Mouse (Mus musculus) kidney, postnatal 0 days (tissue): ENCODE data around the gene Gm10644. TPM values are rescaled to one million over a fixed set of nuclear protein-coding genes. Genes with fewer than 3 reads are reported as not detected.

Experiments
- ATAC-seq: fragments of 200-750 bp; cut with Nextera tagmentation; replicated peaks from 2 replicates; pipeline ENCODE4 v1.8.0; 2017; ENCODE audit warnings: low read depth, moderate number of reproducible peaks, moderate TSS enrichment, moderate library complexity; ENCODE audit not compliant: low FRiP score
- DNase-seq: peaks from one replicate; pipeline ENCODE4 v3.0.0-alpha.2; 2016; ENCODE audit warnings: low spot score
- H3K27ac ChIP-seq: fragments of 300-500 bp; sonication (generic); 2 replicates; pipeline ENCODE4 v1.5.1; 2014; ENCODE audit warnings: mild to moderate bottlenecking
- H3K27me3 ChIP-seq: fragments of 300-500 bp; sonication (generic); 2 replicates; pipeline ENCODE4 v1.6.1; 2014; ENCODE audit warnings: low read length, mixed read lengths; ENCODE audit not compliant: insufficient read depth
- H3K36me3 ChIP-seq: fragments of 300-500 bp; sonication (generic); 2 replicates; pipeline ENCODE4 v1.6.1; 2014; ENCODE audit warnings: low read length, mixed read lengths; ENCODE audit not compliant: insufficient read depth
- H3K4me1 ChIP-seq: fragments of 300-500 bp; sonication (generic); replicated peaks from 2 replicates; pipeline ENCODE4 v1.6.1; 2014; ENCODE audit warnings: antibody characterized with exemption, low read length, mixed read lengths; ENCODE audit not compliant: insufficient read depth
- H3K4me2 ChIP-seq: fragments of 300-500 bp; sonication (generic); 2 replicates; pipeline ENCODE4 v1.6.1; 2014; ENCODE audit warnings: mild to moderate bottlenecking, low read length, moderate library complexity, mixed read lengths
- H3K4me3 ChIP-seq: fragments of 300-500 bp; sonication (generic); replicated peaks from 2 replicates; pipeline ENCODE4 v1.5.1; 2014; ENCODE audit warnings: low read depth, low read length
- H3K9ac ChIP-seq: fragments of 300-500 bp; sonication (generic); 2 replicates; pipeline ENCODE4 v1.6.1; 2014; ENCODE audit warnings: low read depth, low read length
- H3K9me3 ChIP-seq: fragments of 300-500 bp; sonication (generic); replicated peaks from 2 replicates; pipeline ENCODE4 v1.6.1; 2016; ENCODE audit warnings: low read length, inconsistent platforms, mixed read lengths
- CTCF ChIP-seq: IDR thresholded peaks from 2 replicates; pipeline ENCODE4 v1.5.1; 2016; ENCODE audit warnings: antibody characterized with exemption, low read depth, mild to moderate bottlenecking, moderate library complexity
- WGBS: fragments of 180-500 bp; shearing (Covaris S2); extraction: QIAGEN DNeasy Blood & Tissue Kit; methylation state at CpG from one replicate; pipeline ENCODE4 v1.1.7; 2014; 5-methylcytosine and 5-hydroxymethylcytosine counted together
- polyA plus RNA-seq: library from polyadenylated mRNA; unstranded; fragments of >200 nt; fragmentation: Nextera tagmentation; extraction: Ambion mirVana; gene quantifications from 2 replicates; pipeline ENCODE4 v1.2.1, GENCODE M21; 2015

Gene Gm10644
- polyA plus RNA-seq, 1 experiment from 2014 or later: 0.47 TPM

DNA sequence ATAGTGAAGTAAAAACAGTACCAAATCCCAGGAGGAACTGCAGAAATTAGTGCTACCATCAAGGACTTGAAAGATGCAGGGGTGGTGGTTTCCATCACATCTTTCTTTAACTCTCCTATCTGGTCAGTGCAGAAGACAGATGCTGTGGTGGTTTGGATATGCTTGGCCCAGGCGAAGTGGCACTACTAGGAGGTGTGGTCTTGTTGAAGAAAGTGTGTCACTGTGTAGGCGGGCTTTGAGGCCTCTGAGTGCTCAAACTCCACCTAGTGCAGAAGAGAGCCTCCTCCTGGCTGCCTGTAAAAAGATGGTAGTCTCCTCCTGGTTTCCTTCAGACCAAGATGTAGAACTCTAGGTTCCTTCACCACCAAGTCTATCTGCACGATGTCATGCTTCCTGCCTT, 9.5 kb downstream of the Gm10644 start:
- WGBS: 77% methylated on average over 3 of the region's 3 CpGs
- TF ChIP-seq CTCF: no peak
- ATAC-seq: no peak
- H3K9me3 ChIP-seq: no peaks in the 10 kb centered on the region
- H3K27ac ChIP-seq: no peak overlapping the region
- no peak overlapping the region for H3K9ac ChIP-seq
- DNase-seq: no peak
- H3K27me3 ChIP-seq: no peaks in the 10 kb centered on the region
- no peaks in the 10 kb centered on the region for H3K4me1 ChIP-seq
- no peak overlapping the region for H3K4me3 ChIP-seq
- no peaks in the 10 kb centered on the region for H3K36me3 ChIP-seq
- H3K4me2 ChIP-seq: no peak overlapping the region

DNA sequence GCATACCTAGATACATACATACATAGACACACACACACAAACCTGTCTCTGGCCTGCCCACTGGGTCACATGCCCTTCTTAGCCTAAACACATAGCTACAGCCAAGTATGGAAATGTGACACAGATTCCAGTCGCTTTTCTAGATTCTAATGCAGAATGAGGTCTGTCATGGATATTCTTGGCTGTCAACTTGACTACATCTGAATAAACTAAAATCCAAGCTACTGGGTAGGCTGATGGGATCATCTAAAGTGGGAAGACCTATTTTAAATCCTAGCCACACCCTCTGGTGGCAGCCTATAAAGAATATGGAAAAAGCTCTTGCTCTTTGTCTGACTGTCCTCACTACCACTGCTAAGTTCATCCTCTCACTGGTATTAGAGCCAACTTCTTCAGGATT, 12.6 kb downstream of the Gm10644 start:
- Histone ChIP-seq H3K4me2 (no peak overlapping the region), H3K27me3 (no peaks in the 10 kb centered on the region), H3K9me3 (no peaks in the 10 kb centered on the region), H3K4me3 (no peak overlapping the region), H3K4me1 (no peaks in the 10 kb centered on the region), H3K27ac (no peak overlapping the region), H3K36me3 (peaks cover 17% of the 10 kb centered on the region), H3K9ac (no peak overlapping the region)
- 78% methylated on average over 1 of the region's 1 CpGs for WGBS
- DNase-seq (no peak), ATAC-seq (no peak)
- no peak for TF ChIP-seq CTCF

- ATAC-seq (no peak), DNase-seq (no peak)
- Histone ChIP-seq H3K36me3 (peaks cover 28% of the 10 kb centered on the region), H3K27ac (no peak overlapping the region), H3K9me3 (no peaks in the 10 kb centered on the region), H3K9ac (no peak overlapping the region), H3K4me2 (no peak overlapping the region), H3K4me1 (no peaks in the 10 kb centered on the region), H3K27me3 (no peaks in the 10 kb centered on the region), H3K4me3 (no peak overlapping the region)
- 68% methylated on average over 6 of the region's 6 CpGs for WGBS
- no peak for TF ChIP-seq CTCF
These were observed 13.8 kb downstream of the Gm10644 start for GRCm38 (mm10) chr8:83941066-83941677.

GRCm38 (mm10) chr8:83938330-83938729, 16.7 kb downstream of the Gm10644 start:
- Histone ChIP-seq H3K4me1 (no peaks in the 10 kb centered on the region), H3K9ac (no peak overlapping the region), H3K27me3 (no peaks in the 10 kb centered on the region), H3K27ac (no peak overlapping the region), H3K4me2 (no peak overlapping the region), H3K4me3 (no peak overlapping the region), H3K9me3 (no peaks in the 10 kb centered on the region), H3K36me3 (peaks cover 53% of the 10 kb centered on the region)
- 93% methylated on average over 15 of the region's 15 CpGs for WGBS
- DNase-seq: no peak
- no peak; the same call in 1 of the 2 replicates for ATAC-seq
- no peak for TF ChIP-seq CTCF

DNA sequence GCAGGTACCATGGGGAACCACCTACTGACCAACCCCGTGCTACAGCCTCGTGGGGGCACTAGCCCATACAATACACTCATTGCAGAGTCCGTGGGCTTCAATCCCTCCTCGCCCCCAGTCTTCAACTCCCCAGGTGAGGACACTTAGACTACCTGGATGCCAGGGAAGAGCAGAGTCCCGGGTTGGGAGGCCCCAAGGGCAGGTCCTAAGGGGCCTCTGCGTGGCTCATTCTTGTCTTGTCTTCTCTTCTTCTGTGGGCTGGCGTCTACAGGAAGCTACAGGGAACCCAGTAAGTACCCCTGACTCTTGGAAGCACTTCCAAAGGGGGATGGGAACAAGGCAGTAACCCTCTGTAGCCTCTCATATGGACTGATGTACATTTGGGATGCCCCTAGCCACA, 17.4 kb downstream of the Gm10644 start:
- H3K27ac ChIP-seq: no peak overlapping the region
- no peak for DNase-seq
- no peak for ATAC-seq
- no peak overlapping the region for H3K4me3 ChIP-seq
- WGBS: 86% methylated on average over 7 of the region's 7 CpGs
- H3K9me3 ChIP-seq: no peaks in the 10 kb centered on the region
- no peaks in the 10 kb centered on the region for H3K4me1 ChIP-seq
- TF ChIP-seq CTCF: no peak
- H3K36me3 ChIP-seq: peaks cover 57% of the 10 kb centered on the region
- no peak overlapping the region for H3K9ac ChIP-seq
- H3K27me3 ChIP-seq: no peaks in the 10 kb centered on the region
- H3K4me2 ChIP-seq: no peak overlapping the region

DNA sequence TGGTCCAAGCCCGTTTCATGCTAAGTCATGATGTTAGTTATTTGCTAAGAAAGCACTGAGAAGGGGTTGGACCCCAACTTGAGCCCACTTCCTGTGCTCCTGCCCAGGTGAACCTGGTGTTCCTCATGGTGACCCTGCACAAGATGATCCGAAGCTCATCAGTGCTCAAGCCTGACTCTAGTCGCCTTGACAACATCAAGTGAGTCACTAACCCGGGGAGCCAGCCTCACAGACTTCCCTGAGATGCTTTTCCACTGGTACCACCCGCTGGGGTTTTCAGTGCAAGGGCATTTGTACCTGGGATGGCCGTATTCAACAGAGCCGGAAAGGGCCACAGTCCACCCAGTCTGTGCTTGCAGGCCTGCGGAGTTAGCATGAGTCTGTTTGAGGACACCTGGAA, 19.6 kb downstream of the Gm10644 start:
- no peak overlapping the region for H3K9ac ChIP-seq
- peaks cover 75% of the 10 kb centered on the region for H3K36me3 ChIP-seq
- TF ChIP-seq CTCF: no peak
- 92% methylated on average over 8 of the region's 8 CpGs for WGBS
- DNase-seq (no peak), ATAC-seq (no peak)
- no peak overlapping the region for H3K4me3 ChIP-seq
- no peaks in the 10 kb centered on the region for H3K9me3 ChIP-seq
- no peak overlapping the region for H3K4me2 ChIP-seq
- no peaks in the 10 kb centered on the region for H3K27me3 ChIP-seq
- H3K27ac ChIP-seq: no peak overlapping the region
- H3K4me1 ChIP-seq: no peaks in the 10 kb centered on the region

DNA sequence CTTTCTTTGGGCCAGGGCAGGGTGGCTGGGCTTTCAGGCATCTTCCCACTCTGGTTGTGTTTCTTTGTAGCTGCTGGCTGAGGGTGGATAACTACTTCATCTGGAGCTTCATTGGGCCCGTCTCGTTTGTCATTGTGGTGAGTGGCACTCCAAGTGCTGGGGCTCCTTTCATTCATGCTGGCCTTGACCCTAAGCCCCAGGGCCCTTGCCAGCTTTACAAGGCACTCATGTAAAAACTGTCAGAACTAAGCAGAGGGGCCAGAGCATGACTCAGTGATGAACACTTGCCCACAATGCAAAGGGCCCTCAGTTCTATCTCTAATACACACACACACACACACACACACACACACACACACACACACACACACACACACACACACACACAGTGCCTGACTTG, 20.0 kb downstream of the Gm10644 start:
- no peak for TF ChIP-seq CTCF
- H3K4me3 ChIP-seq: no peak overlapping the region

More for the DNA sequence above, 20.0 kb downstream of the Gm10644 start:
- Histone ChIP-seq H3K4me1 (no peaks in the 10 kb centered on the region), H3K36me3 (peaks cover 78% of the 10 kb centered on the region), H3K9me3 (no peaks in the 10 kb centered on the region), H3K27ac (no peak overlapping the region), H3K9ac (no peak overlapping the region), H3K4me2 (no peak overlapping the region), H3K27me3 (no peaks in the 10 kb centered on the region)
- 88% methylated on average over 2 of the region's 2 CpGs for WGBS
- no peak for DNase-seq
- no peak for ATAC-seq
